Mouse (Mus musculus): ENCODE data around the gene Fxyd3. TPM values are rescaled to one million over a fixed set of nuclear protein-coding genes. Genes with fewer than 3 reads are reported as not detected.

The Fxyd3 gene
- total RNA-seq (2021) = not detected

DNA sequence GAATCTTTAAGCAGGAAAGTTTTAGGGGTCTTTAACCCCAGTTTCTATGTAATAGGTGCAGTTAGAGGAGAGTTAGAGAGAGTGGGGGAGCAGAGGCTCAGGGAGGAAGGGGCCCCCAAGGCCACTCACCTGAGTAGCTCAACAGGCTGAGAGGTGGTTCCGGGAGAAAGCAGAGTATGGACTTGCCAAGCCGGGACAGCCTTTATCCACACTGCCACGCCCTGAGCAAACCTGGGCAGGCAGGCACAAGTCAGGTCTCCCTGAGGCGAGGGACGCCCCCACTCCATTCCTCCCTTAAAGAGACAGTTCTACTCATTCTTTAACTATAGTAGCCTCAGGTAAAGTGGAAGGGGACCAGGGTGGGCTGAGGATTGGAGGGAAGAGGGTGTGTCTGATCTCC, at the start of gene Fxyd3:
Gene Fxyd3 (minus strand): TSS at position 213 of the 400 bp plus-strand sequence.
- intact Hi-C loops (cut with DNase I) = no loop called here
- DNase-seq (ENCODE audit: low spot score in 2 of 2) = no peak

DNA sequence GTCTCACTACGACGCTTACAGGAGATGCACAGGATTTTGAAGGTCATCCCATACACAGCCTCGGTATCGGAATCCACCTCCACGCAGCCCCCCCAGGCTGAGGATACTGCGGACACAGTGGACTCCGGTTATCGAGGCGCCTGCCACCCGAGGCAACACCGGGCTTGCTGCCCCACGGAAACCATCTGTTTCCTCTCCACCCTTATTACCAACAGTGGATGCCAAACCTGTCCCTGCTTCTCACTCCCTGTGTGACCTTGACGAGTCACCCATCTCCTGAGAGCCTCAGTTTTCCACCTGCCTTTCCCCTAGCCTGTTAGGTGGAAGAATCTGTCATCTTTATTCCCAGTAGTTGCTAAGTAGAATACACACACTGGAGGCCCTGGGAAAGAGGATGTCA, 48.6 kb upstream of the Fxyd3 start:
- no peak for DNase-seq (ENCODE audit: low spot score in 2 of 2)
- intact Hi-C loops (cut with DNase I) = no loop called here

DNA sequence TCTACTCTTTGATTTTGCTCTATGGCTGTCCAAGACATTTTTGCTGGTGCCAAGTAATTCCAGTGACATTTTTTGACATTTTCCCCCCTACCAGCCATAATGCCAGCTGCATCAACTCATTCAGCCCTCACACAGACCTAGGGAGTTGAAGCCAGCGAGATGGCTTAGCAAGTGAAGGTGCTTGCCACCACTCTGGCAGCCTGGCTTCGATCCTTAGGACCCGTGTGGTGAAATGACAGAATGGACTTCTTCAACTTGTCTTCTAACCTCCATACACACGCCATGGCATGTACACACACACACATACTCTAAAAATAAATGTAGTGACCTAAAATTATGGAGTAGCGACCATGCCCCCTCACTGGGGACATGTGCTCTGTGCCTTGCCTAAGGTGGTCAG, 47.9 kb upstream of the Fxyd3 start:
- intact Hi-C loops (cut with DNase I) = no loop called here
- DNase-seq (ENCODE audit: low spot score in 2 of 2) = no peak

DNA sequence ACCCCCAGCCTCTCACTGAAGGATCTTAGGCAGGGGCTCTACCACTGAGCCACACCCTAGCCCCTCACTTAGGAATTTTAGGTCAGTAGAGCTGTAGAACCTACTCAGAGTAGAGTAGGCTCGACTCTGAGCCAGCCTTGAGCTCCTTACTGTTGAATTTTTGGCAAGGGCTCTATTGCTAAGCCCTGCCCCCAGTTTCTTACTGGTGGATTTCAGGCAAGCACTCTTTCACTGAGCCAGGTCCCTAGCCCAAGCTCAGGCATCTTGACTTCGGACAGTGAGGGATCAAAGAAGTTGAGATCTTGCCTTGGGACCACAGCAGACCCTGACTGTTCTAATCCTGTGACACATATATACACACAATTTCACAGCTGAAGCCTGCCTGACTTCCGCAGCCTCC, 47.2 kb upstream of the Fxyd3 start:
- intact Hi-C loops (cut with DNase I) = no loop called here
- no peak for DNase-seq (ENCODE audit: low spot score in 2 of 2)

DNA sequence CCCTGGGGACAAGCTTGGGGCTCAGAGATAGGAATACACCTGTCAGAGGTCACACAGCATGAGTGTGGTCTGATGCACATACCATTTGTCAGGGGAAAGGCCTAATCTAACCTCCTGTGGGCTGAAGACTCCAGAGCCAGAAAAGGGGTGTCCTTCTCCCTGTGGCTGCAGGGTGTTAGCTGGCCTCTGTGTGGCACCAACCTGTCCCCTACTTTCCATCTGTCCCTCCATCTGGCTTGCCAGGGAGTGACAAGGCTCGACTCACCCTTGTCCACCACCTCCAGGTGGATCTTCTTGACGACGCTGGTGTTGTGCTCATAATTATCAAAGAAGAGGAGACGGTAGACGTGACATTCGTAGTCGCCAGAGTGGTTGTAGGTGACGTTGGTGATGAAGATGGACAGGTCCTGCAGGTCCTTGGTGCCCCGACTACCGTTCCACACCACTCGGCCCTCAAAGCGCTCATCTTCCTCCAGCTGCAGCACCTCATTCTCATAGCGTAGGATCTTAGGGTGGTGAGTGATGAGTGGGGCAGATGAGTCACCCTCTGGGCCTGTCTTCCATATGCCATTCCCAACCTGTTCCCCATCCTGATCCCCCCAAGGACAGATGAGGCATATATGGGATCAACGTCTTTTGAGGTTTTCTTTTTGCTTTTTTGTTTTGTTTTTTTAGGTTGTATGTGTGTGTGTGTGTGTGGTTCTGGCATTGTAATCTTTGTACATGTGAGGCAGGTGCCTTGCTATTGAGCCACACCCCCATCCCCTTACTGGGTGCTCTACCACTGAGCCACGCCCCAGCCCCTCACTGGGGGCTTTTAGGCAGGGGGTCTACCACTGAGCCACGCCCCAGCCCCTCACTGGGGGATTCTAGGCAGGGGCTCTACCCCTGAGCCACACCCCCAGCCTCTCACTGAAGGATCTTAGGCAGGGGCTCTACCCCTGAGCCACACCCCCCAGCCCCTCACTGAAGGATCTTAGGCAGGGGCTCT, 46.4 kb upstream of the Fxyd3 start:
- intact Hi-C loops (cut with DNase I) = no loop called here
- DNase-seq (ENCODE audit: low spot score in 2 of 2) = peak in 1 of 2 experiments; percentile 32

DNA sequence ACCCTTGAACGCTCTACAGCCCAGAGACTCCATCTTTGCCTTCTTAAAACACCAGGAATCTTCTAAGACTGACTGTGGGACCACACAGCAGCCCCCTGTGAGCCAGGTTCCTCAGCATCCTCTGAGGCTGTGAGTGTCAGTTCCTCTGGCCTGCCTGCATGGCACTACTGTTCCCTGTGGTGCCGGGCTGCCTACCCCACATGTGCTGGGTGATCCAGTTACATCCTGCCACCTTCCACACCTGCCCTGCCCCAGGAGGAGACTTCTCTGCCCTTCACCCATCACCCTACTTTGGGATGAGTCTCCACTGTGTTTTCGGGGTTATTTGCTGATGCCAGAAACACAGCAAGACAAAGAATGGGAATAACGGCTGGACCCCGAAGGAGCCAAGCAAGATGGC, 43.1 kb upstream of the Fxyd3 start:
- no peak for DNase-seq (ENCODE audit: low spot score in 2 of 2)
- intact Hi-C loops (cut with DNase I) = no loop called here

DNA sequence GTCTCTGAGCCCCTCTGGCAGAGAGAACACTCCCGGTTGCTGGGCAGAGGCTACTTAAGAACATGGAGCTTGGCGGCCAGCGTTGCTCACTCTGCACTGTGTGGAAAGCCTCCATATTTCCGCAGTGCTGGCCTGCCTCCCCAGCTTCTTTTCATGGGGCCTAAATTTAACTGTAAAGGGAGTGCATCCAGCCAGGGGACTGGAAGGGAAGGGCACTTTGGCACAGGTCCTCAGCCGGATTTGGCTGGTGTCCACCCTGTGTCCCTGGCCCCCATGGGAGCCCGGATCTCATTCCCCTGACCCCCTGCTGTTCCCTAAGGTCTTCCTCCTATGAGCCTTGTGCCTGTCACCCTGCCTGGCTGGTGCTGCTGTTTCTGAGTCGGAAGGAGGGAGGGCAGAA, 42.0 kb upstream of the Fxyd3 start:
- intact Hi-C loops (cut with DNase I) = no loop called here
- DNase-seq (ENCODE audit: low spot score in 2 of 2) = peak in 1 of 2 experiments; percentile 34

DNA sequence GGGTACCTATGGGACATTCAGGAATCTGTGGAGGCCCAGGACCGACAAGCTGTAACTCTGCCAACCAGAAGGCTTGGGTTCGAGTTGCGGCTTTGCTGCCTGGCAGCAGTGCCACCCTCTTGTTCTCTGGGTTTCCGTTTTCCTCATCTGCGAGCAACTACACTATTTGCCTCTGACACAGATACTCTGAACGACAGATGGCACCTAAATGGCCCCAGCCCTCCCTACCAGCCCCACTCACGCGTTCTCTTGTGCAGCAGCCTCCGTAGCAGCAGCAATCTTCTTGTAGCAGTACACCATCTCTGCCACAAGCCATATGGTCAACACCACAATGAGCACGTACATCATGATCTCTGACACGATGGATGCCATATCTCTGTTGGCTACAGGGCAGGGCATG, 41.0 kb upstream of the Fxyd3 start:
- DNase-seq (ENCODE audit: low spot score in 2 of 2) = no peak
- intact Hi-C loops (cut with DNase I) = no loop called here

DNA sequence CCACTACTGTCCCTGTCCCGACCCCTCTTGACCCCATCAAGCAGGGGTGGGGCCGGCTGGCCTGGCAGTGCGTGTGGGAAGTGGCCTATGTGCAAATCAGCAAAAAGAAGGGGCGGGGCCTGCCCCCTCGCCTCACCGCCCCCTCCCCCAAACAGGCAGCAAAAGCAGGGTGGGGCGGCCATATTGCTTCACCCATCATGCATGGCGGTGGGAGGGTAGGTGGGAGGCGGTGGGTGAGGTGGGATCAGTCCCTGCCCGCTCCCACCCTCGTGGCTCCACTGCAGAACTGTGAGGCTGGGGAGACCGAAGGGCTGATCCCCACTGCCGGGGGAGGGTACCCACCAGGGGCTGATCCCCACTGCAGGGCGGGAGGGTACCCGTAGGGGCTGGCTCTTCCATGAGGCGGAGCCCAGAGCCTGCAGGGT, 40.2 kb upstream of the Fxyd3 start:
- DNase-seq (ENCODE audit: low spot score in 2 of 2) = no peak
- intact Hi-C loops (cut with DNase I) = no loop called here

DNA sequence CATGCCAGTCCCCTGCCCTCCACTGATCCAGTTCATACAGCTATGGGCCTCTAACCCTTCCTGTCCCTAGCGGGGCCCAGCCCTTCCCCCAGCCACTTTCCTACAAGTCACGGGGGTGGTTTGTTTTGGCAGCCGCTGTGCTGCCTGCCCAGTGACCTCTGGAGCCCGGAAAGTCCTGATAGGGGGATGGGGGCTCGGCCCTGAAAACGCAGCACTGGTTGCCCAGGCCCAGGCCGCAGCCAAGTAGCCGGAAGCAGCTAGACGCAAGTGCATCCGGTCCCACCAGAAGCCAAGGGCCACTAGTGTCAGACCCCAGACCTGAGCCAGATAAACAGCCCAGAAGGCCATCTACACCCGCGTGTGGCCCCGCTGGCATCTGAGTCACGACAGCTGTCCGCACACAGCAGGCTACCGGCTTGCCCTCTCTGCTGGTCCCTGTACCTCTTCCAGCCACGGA, 39.1 kb upstream of the Fxyd3 start:
- DNase-seq (ENCODE audit: low spot score in 2 of 2) = peak; percentile 35 to 43
- intact Hi-C loops (cut with DNase I) = no loop called here

DNA sequence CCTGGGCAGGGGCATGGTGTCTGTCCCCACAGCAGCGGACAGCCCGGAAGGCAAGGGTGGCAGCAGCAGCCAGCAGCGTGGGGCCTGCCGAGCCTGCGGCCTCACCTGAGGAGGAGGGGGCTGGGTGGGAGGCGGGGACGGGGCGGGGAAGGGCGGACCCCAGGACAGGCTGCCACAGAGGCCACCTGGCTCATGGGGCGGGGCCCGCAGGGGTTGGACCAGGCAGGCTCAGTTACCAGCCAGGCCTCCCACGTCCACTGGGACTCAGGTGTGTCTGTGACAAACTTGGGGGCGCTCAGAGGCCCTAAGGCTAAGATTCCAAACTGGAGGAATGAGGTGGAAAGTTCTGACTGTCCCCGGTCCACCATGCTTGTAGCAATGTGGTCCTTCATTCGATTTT, 38.7 kb upstream of the Fxyd3 start, which contains the start of gene Hpn:
Gene Hpn (minus strand): TSS at position 109 of the 400 bp plus-strand sequence.
- DNase-seq (ENCODE audit: low spot score in 2 of 2) = no peak
- intact Hi-C loops (cut with DNase I) = no loop called here

DNA sequence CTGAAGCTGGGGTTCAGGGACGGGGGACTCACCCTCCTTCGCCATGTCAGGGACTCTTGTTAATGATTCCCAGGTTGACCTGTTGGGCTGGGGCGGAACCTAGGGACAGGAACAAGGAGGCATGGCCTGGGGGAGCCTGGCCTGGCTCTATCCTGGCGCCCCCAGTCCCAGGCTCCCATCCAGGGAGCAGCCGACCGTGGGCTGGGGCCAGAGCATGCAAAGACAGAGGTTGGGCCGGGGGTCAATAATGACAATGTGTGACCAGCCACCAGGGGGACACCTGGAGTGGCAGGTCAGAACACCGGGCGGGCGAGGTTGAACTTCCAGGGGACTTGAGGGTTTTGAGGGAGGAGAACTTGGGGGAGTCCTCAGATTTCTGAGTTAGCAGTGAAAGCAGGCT, 38.1 kb upstream of the Fxyd3 start:
- no peak for DNase-seq (ENCODE audit: low spot score in 2 of 2)
- intact Hi-C loops (cut with DNase I) = no loop called here

DNA sequence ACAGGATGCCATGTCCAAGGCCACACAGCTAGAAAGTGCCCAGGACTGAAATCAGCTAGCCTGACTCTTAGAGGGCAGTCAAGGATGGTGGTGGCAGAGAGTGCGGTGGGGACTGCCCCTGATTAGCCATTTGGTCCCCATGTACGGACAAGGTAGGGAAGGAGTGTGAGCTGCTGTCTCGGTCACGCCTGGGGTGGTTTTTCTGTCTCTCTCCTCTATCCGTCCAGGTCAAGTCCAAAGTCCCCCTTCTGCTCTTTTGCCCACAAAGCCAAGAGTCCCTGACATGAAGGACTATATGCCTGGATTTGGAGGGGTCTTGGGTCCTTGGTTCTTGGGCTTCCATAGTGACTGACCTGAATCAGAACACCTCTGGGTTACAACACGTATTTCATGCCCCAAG, 37.3 kb upstream of the Fxyd3 start:
- intact Hi-C loops (cut with DNase I) = no loop called here
- no peak for DNase-seq (ENCODE audit: low spot score in 2 of 2)

DNA sequence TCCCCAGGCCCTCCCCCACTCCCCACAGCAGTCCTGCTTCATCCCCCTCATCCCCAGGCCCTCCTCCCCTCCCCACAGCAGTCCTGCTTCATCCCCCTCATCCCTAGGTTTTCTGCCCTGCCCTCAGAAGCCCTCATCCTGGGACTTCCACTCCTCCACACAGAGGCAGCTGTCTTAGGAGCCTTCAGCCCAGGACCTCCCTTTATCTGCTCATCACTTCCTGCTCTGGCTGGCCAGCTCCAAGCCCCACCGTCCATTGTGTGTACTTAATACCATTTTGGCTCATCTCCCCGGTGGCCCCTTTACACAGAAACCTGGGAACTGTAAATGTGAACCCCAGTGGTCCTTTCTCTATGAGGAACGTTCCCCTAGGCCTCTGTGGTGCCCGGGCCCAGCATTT, 35.5 kb upstream of the Fxyd3 start:
- DNase-seq (ENCODE audit: low spot score in 2 of 2) = no peak
- intact Hi-C loops (cut with DNase I) = no loop called here

DNA sequence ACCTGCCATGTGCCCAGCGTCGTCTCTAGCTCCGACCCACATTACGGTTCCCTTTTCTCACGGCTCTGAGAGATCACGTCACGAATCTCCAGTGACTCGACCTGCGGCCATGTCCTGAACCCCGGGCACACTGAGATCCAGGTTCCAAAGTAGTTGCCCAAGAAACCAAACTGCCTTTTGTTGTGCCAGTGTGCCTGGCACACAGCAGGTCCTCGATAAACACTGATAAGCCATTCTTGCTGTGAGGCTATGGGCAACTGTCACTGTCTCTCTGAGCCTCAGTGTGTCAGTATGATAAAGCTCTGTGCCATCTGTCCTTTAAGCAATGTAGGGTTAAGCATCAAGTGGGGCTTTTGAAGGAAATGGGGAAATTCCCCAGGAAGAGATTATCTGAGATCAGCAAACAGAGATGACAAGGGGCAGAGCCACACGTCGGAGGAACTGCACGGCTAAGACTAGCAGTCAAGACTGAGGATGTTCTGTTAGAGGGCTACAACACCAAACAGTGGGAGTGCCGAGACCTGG, 34.4 kb upstream of the Fxyd3 start:
- intact Hi-C loops (cut with DNase I) = no loop called here
- no peak for DNase-seq (ENCODE audit: low spot score in 2 of 2)

DNA sequence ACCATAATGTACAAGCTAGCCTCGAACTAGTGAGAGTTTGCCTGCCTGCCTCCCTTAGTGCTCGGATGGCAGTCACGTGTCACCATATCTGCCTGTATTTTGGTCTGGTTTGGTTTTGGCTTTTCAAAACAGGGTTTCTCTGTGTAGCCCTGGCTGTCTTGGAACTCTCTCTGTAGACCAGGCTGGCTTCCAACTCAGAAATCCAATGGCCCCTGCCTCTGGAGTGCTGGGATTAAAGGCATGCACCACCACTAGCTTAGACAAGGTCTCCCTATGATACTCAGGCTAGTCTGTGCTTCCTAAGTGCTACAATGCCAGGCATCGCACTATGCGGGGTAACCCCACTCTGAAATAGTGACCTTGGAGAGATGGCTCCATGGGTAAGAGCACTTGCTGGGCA, 33.3 kb upstream of the Fxyd3 start:
- DNase-seq (ENCODE audit: low spot score in 2 of 2) = no peak

DNA sequence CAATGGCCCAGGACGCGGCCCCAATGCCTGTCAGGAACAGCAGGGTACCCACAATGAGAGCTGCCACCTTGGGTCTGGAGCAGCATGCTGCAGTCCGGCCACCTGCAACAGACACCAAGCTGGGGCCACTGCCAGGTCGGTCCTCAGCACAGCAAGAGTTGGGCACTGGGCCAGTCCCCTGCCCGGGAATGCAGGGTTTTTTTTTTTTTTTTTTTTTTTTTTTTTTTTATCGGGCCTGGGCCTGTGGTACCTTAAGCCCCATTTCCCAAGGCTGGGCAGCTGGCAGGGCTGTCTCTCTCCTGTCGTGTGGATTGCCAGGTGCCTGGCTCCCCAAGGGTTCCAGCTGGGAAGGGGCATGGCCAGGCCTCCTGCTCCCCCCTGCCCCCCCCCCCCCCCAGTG, 32.6 kb upstream of the Fxyd3 start:
- intact Hi-C loops (cut with DNase I) = no loop called here

More for the DNA sequence above, 33.3 kb upstream of the Fxyd3 start:
- intact Hi-C loops (cut with DNase I) = no loop called here

DNA sequence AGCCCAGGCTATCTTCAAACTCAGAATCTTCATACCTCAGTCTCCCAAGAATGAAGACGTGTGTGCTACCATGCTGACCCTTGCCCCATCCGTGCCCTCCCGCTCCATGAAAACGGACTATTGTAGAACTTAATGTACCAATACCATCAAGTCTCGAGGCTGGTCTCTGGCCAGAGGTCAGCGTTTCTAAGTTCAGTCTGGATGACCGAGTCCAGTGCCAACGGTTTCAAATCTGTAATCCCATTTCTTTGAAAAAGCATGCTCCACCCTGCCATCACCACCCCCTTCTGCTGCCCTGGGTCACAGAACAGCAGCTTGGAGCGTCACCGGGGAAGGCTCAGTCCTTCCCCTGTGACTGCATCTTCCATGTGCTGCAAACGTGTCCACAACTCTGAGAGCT, 31.3 kb upstream of the Fxyd3 start:
- intact Hi-C loops (cut with DNase I) = no loop called here
- DNase-seq (ENCODE audit: low spot score in 2 of 2) = no peak

More for the DNA sequence above, 32.6 kb upstream of the Fxyd3 start:
- DNase-seq (ENCODE audit: low spot score in 2 of 2) = no peak

DNA sequence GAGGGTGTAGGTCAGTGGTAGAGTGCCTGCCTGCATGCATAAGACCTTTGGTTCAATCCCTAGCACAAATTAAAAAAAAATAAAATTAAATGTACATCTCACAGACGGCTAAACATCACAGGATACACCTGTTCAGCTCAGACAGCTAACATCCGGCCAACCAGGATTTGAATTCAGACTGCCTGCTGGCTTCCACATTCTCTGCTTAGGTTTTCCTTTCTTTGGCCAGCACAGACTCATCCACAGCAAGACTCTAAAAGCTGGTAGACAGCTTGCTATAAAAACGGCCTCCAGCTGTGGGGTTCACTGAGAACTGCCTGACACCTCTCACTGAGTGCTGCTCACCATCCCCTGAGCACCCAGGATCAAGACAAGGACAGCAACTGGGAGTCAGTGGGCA, 29.7 kb upstream of the Fxyd3 start:
- no peak for DNase-seq (ENCODE audit: low spot score in 2 of 2)
- intact Hi-C loops (cut with DNase I) = no loop called here

DNA sequence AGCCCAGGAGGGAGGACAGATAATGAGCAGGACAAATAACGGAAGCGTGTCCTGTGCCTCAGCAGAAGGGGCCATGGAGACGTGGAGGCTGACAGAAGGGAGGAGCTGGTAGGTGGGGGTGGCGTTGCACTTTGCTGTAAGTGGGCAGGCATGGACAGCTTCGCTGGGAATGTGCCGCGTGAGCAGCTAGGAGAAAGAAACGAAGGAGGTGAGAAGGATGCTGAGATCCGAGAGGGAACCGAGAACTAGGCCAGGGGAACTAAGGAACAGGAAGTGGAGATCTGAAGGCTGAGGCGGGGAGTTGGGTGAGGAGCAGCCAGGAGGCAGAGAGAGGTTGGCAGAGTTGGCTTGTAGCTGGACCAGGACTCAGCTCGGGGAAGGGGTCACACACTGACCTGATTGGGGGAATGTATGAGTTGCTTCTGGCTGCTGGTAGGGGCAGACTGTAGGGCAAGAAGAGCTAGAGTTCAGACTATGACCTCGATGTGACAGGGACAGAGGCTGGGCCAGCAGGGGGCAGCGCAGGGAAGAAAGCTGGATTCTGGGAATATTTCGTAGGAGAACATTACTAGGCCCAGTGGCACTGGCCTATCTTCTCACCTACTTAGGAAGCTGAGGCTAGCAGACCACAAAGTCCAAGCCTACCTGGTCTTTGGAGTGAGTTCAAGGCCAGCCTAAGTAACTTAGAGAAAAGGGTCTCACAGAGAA, 28.7 kb upstream of the Fxyd3 start:
- intact Hi-C loops (cut with DNase I) = no loop called here
- peak; percentile 67 to 69 for DNase-seq (ENCODE audit: low spot score in 2 of 2)
